Mouse (Mus musculus) limb, embryonic 10.5 days (tissue): ENCODE results near the gene Adar. TPM values are rescaled to one million over a fixed set of nuclear protein-coding genes. Genes with fewer than 3 reads are reported as not detected.

Experiments used
- polyA plus RNA-seq: library from polyadenylated mRNA; unstranded; fragments of >200 nt; fragmentation: Nextera tagmentation; extraction: Ambion mirVana; gene quantifications from 2 replicates; pipeline ENCODE4 v1.2.1, GENCODE M21; 2016

Gene Adar
- polyA plus RNA-seq, 1 experiment from 2014 or later: 17.5 TPM

Other genes starting within 250 kb of the Adar start
- gene Kcnn3, start 194.9 kb upstream of the Adar start, polyA plus RNA-seq: 0.43 and 0.74 TPM in 2 replicates
- 0.41 and 0.56 TPM in 2 replicates for gene Chrnb2, start 49.6 kb downstream of the Adar start, polyA plus RNA-seq
- 15.6 and 16.0 TPM in 2 replicates for gene Ube2q1, start 58.6 kb downstream of the Adar start, polyA plus RNA-seq
- 2.8 and 3.1 TPM in 2 replicates for gene She, start 116.3 kb downstream of the Adar start, polyA plus RNA-seq
- gene Il6ra, start 198.2 kb downstream of the Adar start, polyA plus RNA-seq: 0.25 and 0.38 TPM in 2 replicates
- 16.0 and 18.3 TPM in 2 replicates for gene Atp8b2, start 248.5 kb downstream of the Adar start, polyA plus RNA-seq